Mouse (Mus musculus) MEL (cell line): Measurements from ENCODE around the gene Loxl1.

Source experiments
- CHD2 ChIP-seq: IDR thresholded peaks from 2 replicates; pipeline ENCODE4 v1.6.1; 2011; ENCODE audit warnings: low read length, improper control_type of control experiment
- CTCF ChIP-seq, 3 experiments: IDR thresholded peaks in 2 of 3; conservative IDR thresholded peaks in 1 of 3; 2 replicates each; pipeline ENCODE4 v1.5.1; 2011 to 2012; ENCODE audit warnings: low read length in 3 of 3, low read depth in 2 of 3, mild to moderate bottlenecking in 2 of 3, improper control_type of control experiment in 1 of 3, inconsistent platforms in 1 of 3, mixed read lengths in 1 of 3, moderate library complexity in 1 of 3; ENCODE audit not compliant: control insufficient read depth in 1 of 3, insufficient read depth in 1 of 3, poor library complexity in 1 of 3, severe bottlenecking in 1 of 3
- ETS1 ChIP-seq: IDR thresholded peaks from 2 replicates; pipeline ENCODE4 v1.6.1; 2012; ENCODE audit warnings: low read depth, mild to moderate bottlenecking, inconsistent platforms, low read length, improper control_type of control experiment, moderate library complexity
- HCFC1 ChIP-seq: IDR thresholded peaks from 2 replicates; pipeline ENCODE4 v1.6.1; 2012; ENCODE audit warnings: low read depth, mild to moderate bottlenecking, inconsistent platforms, low read length, improper control_type of control experiment, moderate library complexity
- MYC ChIP-seq: IDR thresholded peaks from 2 replicates; pipeline ENCODE4 v1.6.1; 2011; ENCODE audit warnings: low read depth, mild to moderate bottlenecking, low read length, improper control_type of control experiment, moderate library complexity
- POLR2A ChIP-seq, 2 experiments: IDR thresholded peaks; 2 replicates each; pipeline ENCODE4 v1.6.1; 2011 to 2012; ENCODE audit warnings: low read length in 2 of 2, mild to moderate bottlenecking in 2 of 2, control low read depth in 1 of 2, improper control_type of control experiment in 1 of 2, low read depth in 1 of 2, moderate library complexity in 1 of 2; ENCODE audit not compliant: control insufficient read depth in 1 of 2, insufficient read depth in 1 of 2, poor library complexity in 1 of 2

- TF ChIP-seq ETS1, result no peak
- no peak for TF ChIP-seq MYC
- no peak for TF ChIP-seq HCFC1
- TF ChIP-seq POLR2A (IDR thresholded peaks at IDR 0.05; ENCODE audit: control insufficient read depth in 1 of 2, insufficient read depth in 1 of 2, low read depth in 1 of 2, low read length in 2 of 2, poor library complexity in 1 of 2), result no peak
- no peak for TF ChIP-seq CTCF (IDR thresholded peaks at IDR 0.05 in 2 of 3, conservative IDR thresholded peaks at IDR 0.05 in 1 of 3; ENCODE audit: control insufficient read depth in 1 of 3, insufficient read depth in 1 of 3, low read depth in 2 of 3, low read length in 3 of 3, poor library complexity in 1 of 3, severe bottlenecking in 1 of 3)
- no peak for TF ChIP-seq CHD2
These were observed 9.3 kb downstream of the Loxl1 start for GRCm38 (mm10) chr9:58303599-58304271.
